Mouse (Mus musculus): Measurements from ENCODE around the gene Ankrd26. TPM values are rescaled to one million over a fixed set of nuclear protein-coding genes. Genes with fewer than 3 reads are reported as not detected.
A peak's percentile ranks its signal among the peaks of the same experiment; 100 is the strongest.

The Ankrd26 gene
- polyA plus RNA-seq, 1 experiment from 2014 or later, result 4.4 TPM

DNA sequence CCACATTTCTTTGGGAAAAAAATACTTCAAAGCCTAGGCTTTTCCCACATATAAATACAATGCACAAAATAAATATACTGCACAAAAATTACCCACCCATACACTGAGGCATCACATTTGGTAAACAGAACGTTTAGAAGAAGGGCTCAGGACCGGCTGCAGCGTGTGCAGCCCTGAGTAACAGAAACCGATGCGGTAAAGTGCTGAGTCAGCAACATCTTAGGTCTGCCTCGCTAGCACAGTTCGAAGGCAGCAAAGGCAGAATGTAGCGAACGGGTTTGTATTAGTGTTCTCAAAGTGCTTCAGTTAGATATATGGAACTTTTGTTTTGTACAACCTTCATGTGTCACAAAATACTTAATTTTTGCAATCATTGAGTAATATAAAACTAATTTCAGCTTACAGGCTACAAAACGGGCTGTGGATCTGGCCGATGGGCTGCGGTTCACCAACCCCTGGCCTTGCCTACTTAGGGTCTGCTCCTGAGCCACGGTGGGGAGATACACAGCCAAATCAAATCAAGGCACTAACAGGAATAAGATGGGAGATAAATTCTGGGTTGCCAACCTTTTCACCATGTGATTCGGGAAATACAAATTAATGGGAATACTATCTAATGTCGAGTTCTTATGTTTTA, 99.8 kb downstream of the Ankrd26 start:
- peaks cover 5% of the 10 kb centered on the region; the same call in 1 of the 2 replicates for H3K36me3 ChIP-seq (ENCODE audit: insufficient read depth, low read length)
- TF ChIP-seq EP300 (IDR thresholded peaks at IDR 0.05), result no peak
- TF ChIP-seq CTCF (IDR thresholded peaks at IDR 0.05), result no peak
- no peaks in the 10 kb centered on the region for H3K9me3 ChIP-seq (ENCODE audit: low read length)
- no peak overlapping the region for H3K4me2 ChIP-seq (replicated peaks; ENCODE audit: low read depth, low read length)
- 81% methylated on average over 15 of the region's 15 CpGs for WGBS
- no peak overlapping the region for H3K27ac ChIP-seq (ENCODE audit: low read length)
- H3K4me1 ChIP-seq (ENCODE audit: insufficient read depth, low read depth, low read length), result no peaks in the 10 kb centered on the region
- no peak overlapping the region for H3K4me3 ChIP-seq (ENCODE audit: low read depth, low read length)
- DNase-seq (ENCODE audit: low spot score) (no peak), ATAC-seq (no peak)
- no peak overlapping the region for H3K9ac ChIP-seq (replicated peaks; ENCODE audit: low read depth)
- H3K27me3 ChIP-seq (replicated peaks; ENCODE audit: insufficient read depth, low read length), result no peaks in the 10 kb centered on the region

DNA sequence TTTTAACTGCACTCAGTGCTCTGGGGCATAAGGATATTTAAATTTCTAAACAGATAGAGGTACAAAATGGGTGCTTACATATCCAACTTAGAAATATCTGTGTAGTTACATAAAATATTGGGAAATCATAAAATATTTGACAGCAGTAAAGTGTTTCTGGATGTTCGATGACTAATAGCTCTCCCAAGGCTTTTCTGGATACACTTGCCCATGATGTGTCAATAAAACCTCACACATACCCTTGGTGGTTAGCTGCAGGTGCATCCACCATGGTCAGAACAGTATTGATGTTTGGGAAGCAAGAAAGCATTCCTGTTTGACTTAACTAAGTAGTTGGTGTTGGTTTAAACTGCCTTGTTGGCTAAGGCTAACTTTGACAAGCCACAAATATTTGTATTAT, 104.3 kb downstream of the Ankrd26 start:
- no peaks in the 10 kb centered on the region for H3K9me3 ChIP-seq (ENCODE audit: low read length)
- no peaks in the 10 kb centered on the region for H3K4me1 ChIP-seq (ENCODE audit: insufficient read depth, low read depth, low read length)
- H3K4me3 ChIP-seq (ENCODE audit: low read depth, low read length), result no peak overlapping the region
- no peak for DNase-seq (ENCODE audit: low spot score)
- no peak for TF ChIP-seq CTCF (IDR thresholded peaks at IDR 0.05)
- TF ChIP-seq EP300 (IDR thresholded peaks at IDR 0.05), result no peak
- WGBS, result 88% methylated on average over 1 of the region's 1 CpGs
- H3K27ac ChIP-seq (ENCODE audit: low read length), result no peak overlapping the region
- no peaks in the 10 kb centered on the region for H3K27me3 ChIP-seq (replicated peaks; ENCODE audit: insufficient read depth, low read length)
- H3K4me2 ChIP-seq (replicated peaks; ENCODE audit: low read depth, low read length), result no peak overlapping the region
- ATAC-seq, result no peak
- no peak overlapping the region for H3K9ac ChIP-seq (replicated peaks; ENCODE audit: low read depth)
- no peaks in the 10 kb centered on the region for H3K36me3 ChIP-seq (ENCODE audit: insufficient read depth, low read length)

DNA sequence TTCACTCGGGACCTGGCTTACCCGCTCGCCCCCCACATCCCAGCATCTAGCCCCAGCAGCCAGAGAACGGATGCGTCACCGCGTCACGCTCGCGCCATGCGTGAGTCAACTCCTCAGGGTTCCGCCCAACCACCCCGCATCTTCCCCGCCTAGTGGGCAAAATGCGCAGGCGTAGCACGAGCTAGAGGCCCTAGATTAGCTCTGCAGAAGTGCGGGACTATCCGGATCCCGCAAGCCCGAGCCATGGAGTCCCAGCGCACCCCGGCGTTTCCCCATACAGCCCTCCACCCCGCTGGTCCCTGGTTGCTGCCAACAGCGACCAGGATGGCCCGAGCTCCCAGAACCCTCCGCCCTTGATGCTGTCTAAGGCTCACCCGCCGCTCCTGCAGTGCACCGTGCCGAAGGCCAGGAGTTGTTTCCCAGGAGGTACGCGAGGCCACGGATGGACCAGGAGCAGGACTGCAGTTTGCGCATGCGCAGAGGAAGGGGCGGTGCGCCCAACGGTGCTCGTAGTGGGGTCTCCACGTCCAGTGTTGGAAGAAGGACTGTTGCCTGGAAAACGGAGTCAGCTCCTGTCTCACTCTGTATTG, 106.9 kb downstream of the Ankrd26 start, which contains the start of gene Zfp248:
TSS of gene Zfp248 (minus strand) at position 487 of the 590 bp plus-strand sequence.
- under 1% methylated on average over 42 of the region's 43 CpGs for WGBS
- ATAC-seq (peak; percentile 97), DNase-seq (ENCODE audit: low spot score) (peak; percentile 90)

DNA sequence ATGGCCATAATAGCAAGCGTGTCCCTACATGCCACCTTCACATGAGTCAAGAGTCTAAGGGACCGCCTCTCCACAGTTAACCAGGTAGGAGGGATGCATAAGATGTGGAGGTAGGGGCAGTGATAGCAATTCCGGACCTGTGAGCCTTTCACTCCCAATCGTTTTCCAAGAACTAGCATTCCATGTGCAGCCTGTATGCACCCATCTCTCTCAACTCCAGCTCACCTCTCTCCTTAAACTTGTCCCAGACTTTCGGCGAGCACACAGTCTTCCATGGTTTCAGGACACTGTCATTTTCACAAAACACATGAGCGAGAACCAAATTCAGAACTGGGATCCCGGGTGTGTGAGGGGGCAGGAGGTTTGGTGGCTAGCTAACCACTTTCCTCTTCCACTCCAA, 107.6 kb downstream of the Ankrd26 start:
- WGBS, result 22% methylated on average over 8 of the region's 8 CpGs

More for the DNA sequence above, 106.9 kb downstream of the Ankrd26 start, which contains the start of gene Zfp248:
- TF ChIP-seq CTCF (IDR thresholded peaks at IDR 0.05) (peak; percentile 72), EP300 (IDR thresholded peaks at IDR 0.05) (no peak)
- Histone ChIP-seq H3K9me3 (ENCODE audit: low read length) (no peaks in the 10 kb centered on the region), H3K27me3 (replicated peaks; ENCODE audit: insufficient read depth, low read length) (no peaks in the 10 kb centered on the region), H3K9ac (replicated peaks; ENCODE audit: low read depth) (peak within 1 kb of the TSS; percentile 55), H3K4me3 (ENCODE audit: low read depth, low read length) (peak within 1 kb of the TSS; percentile 77), H3K27ac (ENCODE audit: low read length) (peak within 1 kb of the TSS; percentile 87), H3K4me2 (replicated peaks; ENCODE audit: low read depth, low read length) (peak within 1 kb of the TSS; percentile 89), H3K4me1 (ENCODE audit: insufficient read depth, low read depth, low read length) (no peaks in the 10 kb centered on the region), H3K36me3 (ENCODE audit: insufficient read depth, low read length) (no peaks in the 10 kb centered on the region)

More for the DNA sequence above, 107.6 kb downstream of the Ankrd26 start:
- no peaks in the 10 kb centered on the region for H3K4me1 ChIP-seq (ENCODE audit: insufficient read depth, low read depth, low read length)
- no peaks in the 10 kb centered on the region for H3K9me3 ChIP-seq (ENCODE audit: low read length)
- ATAC-seq (peak; percentile 20; the same call in 1 of the 2 replicates), DNase-seq (ENCODE audit: low spot score) (no peak)
- H3K27me3 ChIP-seq (replicated peaks; ENCODE audit: insufficient read depth, low read length), result no peaks in the 10 kb centered on the region
- H3K4me2 ChIP-seq (replicated peaks; ENCODE audit: low read depth, low read length), result peak overlapping the region; percentile 89
- peak overlapping the region; percentile 77 for H3K4me3 ChIP-seq (ENCODE audit: low read depth, low read length)
- no peaks in the 10 kb centered on the region for H3K36me3 ChIP-seq (ENCODE audit: insufficient read depth, low read length)
- H3K9ac ChIP-seq (replicated peaks; ENCODE audit: low read depth), result peak overlapping the region; percentile 55
- H3K27ac ChIP-seq (ENCODE audit: low read length), result no peak overlapping the region
- TF ChIP-seq EP300 (IDR thresholded peaks at IDR 0.05) (no peak), CTCF (IDR thresholded peaks at IDR 0.05) (no peak)

Other genes starting within 250 kb of the Ankrd26 start
- 14.9 and 15.4 TPM in 2 replicates for gene Bms1, start 142.8 kb downstream of the Ankrd26 start, polyA plus RNA-seq (2015; fragmentation: Nextera tagmentation; extraction: Ambion mirVana)
- gene Zfp248, start 106.7 kb downstream of the Ankrd26 start, polyA plus RNA-seq (2015; fragmentation: Nextera tagmentation; extraction: Ambion mirVana), result 1.8 and 2.7 TPM in 2 replicates
- 2.6 and 2.7 TPM in 2 replicates for gene Zfp9, start 82.9 kb downstream of the Ankrd26 start, polyA plus RNA-seq (2015; fragmentation: Nextera tagmentation; extraction: Ambion mirVana)